Mouse (Mus musculus): ENCODE data around the gene Lingo1. TPM values are rescaled to one million over a fixed set of nuclear protein-coding genes. Genes with fewer than 3 reads are reported as not detected.

Lingo1 gene
- total RNA-seq, 2 experiments from 2014 or later = 0.47 to 0.82 TPM

GRCm38 (mm10) chr9:56651586-56651985 lies 144.7 kb downstream of the Lingo1 start:
- intact Hi-C loops (cut with DNase I; ENCODE audit: low total_unique reads) = no loop called here
- DNase-seq = no peak

DNA sequence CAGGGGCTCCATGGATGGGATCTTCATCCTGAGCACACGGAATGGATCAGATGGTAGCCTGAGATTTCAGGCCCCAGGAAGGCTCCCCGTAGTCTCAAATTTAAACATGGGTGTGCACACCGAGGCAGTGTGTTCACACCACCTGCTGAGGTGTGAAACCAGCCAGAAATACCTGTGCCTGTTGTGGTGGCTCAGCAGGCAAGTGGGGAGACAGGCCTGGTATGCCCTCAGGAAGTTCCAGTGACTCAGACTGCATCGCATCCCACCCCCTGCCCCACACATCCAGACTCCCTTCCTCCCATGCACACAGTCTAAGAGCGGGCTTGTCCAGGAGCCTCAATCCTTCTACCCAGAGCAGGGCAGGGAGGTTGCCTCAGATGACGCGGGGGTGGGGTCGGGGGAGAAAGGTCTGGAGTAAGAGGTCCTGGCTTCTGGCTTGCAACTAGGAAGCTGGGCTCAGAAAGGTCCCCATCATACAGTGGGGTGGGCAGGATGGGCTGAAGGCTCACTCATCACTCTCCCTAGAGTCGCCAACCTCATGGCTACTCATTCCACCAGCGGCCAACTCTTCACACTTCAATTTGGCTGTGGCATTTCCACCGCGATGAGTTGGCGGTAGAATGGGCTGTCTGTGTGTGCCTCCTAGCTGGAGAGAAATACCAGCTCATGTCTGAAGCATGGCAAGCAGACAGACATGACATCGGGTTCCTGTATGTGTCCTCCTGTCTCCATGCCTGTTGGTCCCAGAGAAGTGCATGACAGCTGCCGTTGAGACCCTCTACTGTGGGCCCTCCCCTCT lies 149.8 kb downstream of the Lingo1 start:
- intact Hi-C loops (cut with DNase I; ENCODE audit: low total_unique reads) = no loop called here

GRCm38 (mm10) chr9:56643474-56643873 lies 152.8 kb downstream of the Lingo1 start:
- DNase-seq = no peak

More for the DNA sequence above, 149.8 kb downstream of the Lingo1 start:
- DNase-seq = no peak

GRCm38 (mm10) chr9:56638226-56638905 lies 157.9 kb downstream of the Lingo1 start:
- DNase-seq = no peak
- intact Hi-C loops (cut with DNase I; ENCODE audit: low total_unique reads) = no loop called here

More at GRCm38 (mm10) chr9:56643474-56643873, 152.8 kb downstream of the Lingo1 start:
- intact Hi-C loops (cut with DNase I; ENCODE audit: low total_unique reads) = no loop called here

- DNase-seq = no peak
- intact Hi-C loops (cut with DNase I; ENCODE audit: low total_unique reads) = no loop called here
Observed at GRCm38 (mm10) chr9:56637403-56637857, 158.8 kb downstream of the Lingo1 start.

DNA sequence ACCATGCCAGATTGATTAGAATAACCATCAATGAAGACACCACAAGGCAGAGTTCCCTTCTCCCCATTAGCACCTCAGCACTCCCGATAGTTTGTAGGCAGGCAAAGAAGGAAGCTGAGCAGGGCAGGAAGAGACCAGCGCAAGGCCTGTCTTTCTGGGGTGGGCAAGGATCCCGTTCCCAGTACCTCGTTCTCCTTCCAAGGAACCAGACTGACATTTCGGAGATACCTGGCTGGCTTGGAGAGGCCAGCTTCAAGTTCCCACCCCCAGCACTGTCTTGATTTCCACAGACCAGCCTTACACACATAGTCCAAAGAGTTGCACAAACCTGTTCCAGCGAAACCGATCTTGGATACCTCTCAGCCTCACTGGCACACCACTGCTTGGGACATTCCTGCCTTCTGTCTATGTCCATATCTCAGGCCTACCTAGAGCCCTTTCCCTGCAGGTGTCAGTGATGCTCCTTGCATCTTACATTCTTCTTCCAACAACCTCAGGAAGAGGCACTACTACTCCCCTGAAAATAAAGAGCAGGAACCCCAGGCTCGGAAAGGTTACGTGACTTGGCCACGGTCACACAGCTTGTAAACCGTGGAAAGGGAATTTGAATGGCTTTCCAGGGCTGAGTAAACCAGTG lies 159.4 kb downstream of the Lingo1 start:
- DNase-seq = no peak
- intact Hi-C loops (cut with DNase I; ENCODE audit: low total_unique reads) = loop anchor here (1.0 kb wide), 1 partner anchor 159 kb away; the partner anchor contains the start of gene Lingo1

DNA sequence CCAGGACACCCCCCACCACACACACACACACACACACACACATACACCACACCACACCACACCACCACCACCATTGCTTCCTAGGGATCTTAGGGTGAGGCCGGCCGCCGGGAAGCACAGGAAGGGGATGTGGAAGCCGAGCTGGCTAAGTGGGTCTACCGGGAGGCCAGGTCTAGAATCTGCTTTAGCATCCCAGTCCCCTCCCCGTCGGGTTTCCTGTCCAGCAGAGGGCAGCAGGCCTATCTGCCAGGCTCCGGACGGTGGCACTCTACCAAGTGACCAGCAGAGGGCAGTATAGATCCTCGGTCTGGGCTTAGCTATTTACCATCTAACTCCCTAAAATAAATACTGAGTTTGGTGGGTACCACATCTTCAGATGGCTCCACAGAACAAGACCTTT lies 160.1 kb downstream of the Lingo1 start:
- DNase-seq = peak; percentile 87

GRCm38 (mm10) chr9:56635498-56636121 lies 160.7 kb downstream of the Lingo1 start:
- peak; percentile 58 for DNase-seq
- intact Hi-C loops (cut with DNase I; ENCODE audit: low total_unique reads) = loop anchor here (1.0 kb wide), 1 partner anchor 161 kb away; the partner anchor contains the start of gene Lingo1

More for the DNA sequence above, 160.1 kb downstream of the Lingo1 start:
- intact Hi-C loops (cut with DNase I; ENCODE audit: low total_unique reads) = loop anchor here (1.0 kb wide), 1 partner anchor 160 kb away; the partner anchor contains the start of gene Lingo1

- DNase-seq = peak; percentile 52
- intact Hi-C loops (cut with DNase I; ENCODE audit: low total_unique reads) = no loop called here
Observed at GRCm38 (mm10) chr9:56635121-56635497, 161.2 kb downstream of the Lingo1 start.

DNA sequence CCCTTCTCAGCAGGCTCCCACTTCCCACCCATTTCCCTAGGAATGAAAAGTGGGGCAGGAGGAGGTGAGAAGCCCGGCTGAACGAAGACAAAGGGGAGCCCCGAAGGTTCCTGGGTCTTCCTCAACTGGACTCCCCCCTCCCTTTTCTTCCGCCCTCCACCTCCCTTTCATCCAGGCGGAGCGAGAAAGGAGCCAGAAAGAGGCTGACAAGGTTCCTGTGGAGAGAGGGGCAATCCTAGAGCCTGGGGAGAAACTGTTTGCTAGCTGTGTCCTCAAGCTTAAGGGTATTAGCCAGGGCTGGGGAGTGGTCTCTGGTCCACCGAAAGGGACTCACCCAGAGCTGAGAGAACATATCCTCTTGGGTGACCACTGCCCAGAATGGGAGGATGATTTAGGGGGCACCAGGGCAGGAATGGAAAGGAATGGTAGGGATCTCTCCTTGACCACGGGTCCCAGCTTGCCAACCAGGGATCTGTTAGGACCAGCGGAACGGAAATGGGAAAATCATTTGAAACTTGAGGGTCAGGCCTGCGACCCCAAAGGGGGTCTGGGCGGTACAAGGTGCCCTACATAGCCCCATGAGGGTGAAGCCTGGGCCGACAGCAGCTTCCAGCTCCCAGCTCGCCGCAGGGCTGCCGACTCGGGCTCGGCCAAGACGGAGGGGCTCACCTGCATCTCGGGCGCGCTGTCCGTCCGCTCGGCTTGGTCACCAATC lies 161.7 kb downstream of the Lingo1 start:
- intact Hi-C loops (cut with DNase I; ENCODE audit: low total_unique reads) = no loop called here

DNA sequence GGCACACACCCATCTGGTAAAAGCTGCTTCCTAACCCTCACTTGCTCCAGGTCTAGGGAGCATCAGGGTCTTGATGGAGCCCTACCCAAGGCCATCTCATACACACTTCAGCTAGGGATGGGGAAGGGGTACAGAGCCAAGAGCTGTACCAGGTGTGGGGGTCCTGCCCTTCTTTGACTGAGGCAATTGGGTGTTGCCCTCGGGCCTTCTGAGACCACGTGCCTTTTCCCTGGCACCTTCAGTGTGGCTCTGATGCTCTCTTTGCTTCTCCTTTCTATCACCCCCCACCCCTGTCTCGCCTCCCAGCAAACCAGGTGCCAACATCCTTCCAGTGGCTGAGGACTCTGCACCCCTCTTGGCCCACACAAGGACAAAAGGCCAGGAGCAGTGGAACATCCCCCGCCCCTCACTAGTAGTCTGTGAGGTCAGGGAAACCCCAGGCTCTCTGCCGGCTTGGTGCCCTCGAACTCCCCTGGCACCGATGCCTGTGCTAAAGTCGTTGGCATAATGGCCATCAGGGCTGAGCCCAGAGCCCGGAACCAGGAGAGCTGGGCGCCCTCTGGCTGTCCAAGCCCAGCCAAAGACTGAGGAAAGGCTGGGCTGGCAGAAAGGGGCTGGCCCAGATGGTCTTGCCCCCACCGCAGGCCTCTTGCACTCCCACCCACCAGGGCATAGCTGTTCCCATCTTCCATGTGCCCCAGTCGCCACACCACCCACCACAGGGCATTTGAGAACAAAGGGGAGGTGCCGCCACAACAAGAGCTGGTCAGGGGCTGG lies 162.6 kb downstream of the Lingo1 start:
- intact Hi-C loops (cut with DNase I; ENCODE audit: low total_unique reads) = no loop called here
- DNase-seq = peak; percentile 21

More for the DNA sequence above, 161.7 kb downstream of the Lingo1 start:
- no peak for DNase-seq

DNA sequence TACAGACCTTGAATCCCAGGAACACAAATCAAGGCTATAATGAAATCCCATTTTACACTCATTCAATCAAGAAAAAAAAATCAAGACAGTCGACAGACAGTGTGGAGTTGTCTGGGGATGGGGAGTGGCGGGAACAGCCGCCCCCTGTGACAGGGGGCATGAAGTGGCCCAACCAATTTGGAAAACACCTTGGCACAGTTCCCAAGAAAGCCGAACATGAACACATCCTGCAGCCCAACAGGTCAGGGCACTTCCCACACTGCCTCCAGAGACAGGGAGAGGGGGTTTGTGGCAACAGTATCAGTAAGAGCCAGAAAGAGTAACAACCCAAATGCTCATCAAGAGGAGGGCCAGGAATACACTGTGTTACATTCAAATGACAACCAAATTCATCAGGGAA lies 165.3 kb downstream of the Lingo1 start:
- intact Hi-C loops (cut with DNase I; ENCODE audit: low total_unique reads) = no loop called here
- no peak for DNase-seq

- DNase-seq = no peak
- intact Hi-C loops (cut with DNase I; ENCODE audit: low total_unique reads) = no loop called here
Observed at GRCm38 (mm10) chr9:56629674-56630397, 166.4 kb downstream of the Lingo1 start.

DNA sequence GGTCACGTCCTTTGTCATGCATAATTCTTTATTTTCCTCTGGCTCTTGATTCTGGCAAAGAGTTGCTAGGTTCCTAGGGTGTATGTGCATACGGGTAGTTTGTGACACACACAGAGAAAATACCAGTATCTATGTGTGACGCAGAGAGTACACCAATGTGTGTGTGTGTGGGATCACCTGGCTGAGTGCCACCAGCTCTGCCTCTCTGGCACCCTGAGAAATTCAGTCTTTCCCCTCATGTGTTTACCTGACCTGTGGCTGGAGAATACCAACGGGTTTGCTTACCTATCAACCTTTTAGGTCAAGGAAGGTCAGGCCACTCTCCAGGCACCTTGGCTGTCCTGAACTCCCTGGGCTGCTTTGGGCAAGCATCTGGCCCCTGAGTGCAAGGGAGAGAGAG lies 169.0 kb downstream of the Lingo1 start:
- no peak for DNase-seq
- intact Hi-C loops (cut with DNase I; ENCODE audit: low total_unique reads) = no loop called here

GRCm38 (mm10) chr9:56624923-56625322 lies 171.3 kb downstream of the Lingo1 start:
- intact Hi-C loops (cut with DNase I; ENCODE audit: low total_unique reads) = no loop called here
- DNase-seq = no peak

GRCm38 (mm10) chr9:56623361-56623760 lies 172.9 kb downstream of the Lingo1 start:
- intact Hi-C loops (cut with DNase I; ENCODE audit: low total_unique reads) = no loop called here

DNA sequence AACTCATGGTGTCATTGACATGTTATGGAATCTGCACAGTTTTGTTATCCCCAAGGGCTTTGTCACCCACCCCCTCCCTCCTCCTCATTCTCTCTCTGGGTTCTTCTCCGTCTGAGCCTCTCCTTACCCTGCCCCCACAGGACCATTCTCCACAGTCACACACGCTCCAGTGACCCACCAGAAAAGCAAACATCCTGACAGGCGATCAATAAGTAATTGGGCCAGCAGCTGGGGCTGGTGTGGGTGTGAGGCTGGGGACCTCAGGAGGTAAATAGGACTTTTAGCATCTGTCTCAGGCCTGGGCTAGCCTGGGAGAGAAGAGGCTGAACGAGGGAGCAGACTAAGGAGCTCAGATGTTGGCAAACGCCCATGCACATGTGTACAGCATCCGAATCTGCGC lies 173.5 kb downstream of the Lingo1 start:
- intact Hi-C loops (cut with DNase I; ENCODE audit: low total_unique reads) = no loop called here
- no peak for DNase-seq

More at GRCm38 (mm10) chr9:56623361-56623760, 172.9 kb downstream of the Lingo1 start:
- no peak for DNase-seq
